Mouse (Mus musculus) pancreas, adult 10 weeks (tissue): ENCODE data around the gene Gm49322. TPM values are rescaled to one million over a fixed set of nuclear protein-coding genes. Genes with fewer than 3 reads are reported as not detected.

ENCODE experiments used
- polyA plus RNA-seq: library from polyadenylated mRNA; stranded (reverse); fragments of 350-450 nt; fragmentation: Illumina TruSeq; extraction: RNeasy Lipid Tissue Mini Kit (QIAGEN cat#74804); gene quantifications from one replicate; pipeline ENCODE4 v1.2.3, GENCODE M21; 2015; ENCODE audit warnings: low read depth, low replicate concordance; ENCODE audit not compliant: insufficient read depth

Gm49322 gene
- 1.0 TPM for polyA plus RNA-seq

DNA sequence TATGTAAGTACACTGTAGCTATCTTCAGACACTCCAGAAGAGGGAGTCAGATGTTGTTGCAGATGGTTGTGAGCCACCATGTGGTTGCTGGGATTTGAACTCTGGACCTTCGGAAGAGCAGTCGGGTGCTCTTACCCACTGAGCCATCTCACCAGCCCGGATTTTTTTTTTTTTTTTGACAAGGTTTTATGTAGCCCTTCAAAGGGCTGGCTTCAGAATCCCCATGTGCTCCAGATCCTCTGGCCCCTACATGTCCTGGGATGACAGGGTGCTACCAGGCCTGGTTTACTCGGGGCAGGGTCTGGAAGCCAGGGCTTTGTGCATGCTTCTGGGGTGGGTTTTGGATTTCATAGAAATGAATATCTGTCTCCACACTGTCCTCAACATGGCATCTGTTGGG is at the start of gene Gm49322:
Gene Gm49322, plus strand, starts transcription at position 301 of the 400 bp plus-strand sequence.

DNA sequence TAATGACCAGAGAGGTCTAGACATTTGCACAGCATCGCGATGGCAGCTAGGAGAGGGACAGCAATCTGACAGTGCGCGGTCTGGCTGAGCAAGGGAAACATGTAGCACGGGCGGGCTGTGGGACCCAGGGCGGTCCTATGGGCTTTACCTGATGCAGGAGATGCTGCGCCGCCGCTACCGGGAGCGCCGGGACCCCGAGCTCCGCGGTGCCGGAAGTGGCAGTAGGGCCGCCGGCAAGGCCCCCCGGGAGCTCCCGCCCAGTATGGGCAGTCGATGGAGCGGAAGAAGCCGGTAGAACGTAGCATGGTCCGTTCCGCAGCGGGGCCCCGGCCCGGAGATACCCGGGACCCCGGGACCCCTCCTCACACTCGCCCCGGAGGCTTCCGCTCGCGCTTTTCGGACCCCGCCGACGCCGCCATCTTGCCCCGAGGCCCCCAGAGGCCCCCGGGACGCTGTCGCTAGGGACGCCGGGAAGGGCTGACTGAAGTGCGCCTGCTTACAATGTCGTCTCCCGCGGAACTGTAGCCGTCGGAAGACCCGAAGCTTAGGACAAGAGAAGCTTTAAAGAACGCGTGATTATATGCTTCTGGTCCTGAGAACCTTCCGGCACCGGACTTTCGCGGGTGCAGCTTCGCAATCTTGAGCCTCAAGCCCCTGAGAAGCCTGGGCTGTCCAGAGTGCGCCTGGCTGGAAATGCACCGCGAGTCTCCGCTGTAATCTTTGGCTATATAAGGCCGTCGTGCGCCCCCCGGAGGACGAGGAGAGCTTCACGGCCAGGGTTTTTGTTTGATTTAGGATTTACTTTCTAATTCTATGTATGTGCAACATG is 44.5 kb upstream of the Gm49322 start, which contains the start of gene Rexo1:
Gene Rexo1, minus strand, starts transcription at position 445 of the 829 bp plus-strand sequence.

DNA sequence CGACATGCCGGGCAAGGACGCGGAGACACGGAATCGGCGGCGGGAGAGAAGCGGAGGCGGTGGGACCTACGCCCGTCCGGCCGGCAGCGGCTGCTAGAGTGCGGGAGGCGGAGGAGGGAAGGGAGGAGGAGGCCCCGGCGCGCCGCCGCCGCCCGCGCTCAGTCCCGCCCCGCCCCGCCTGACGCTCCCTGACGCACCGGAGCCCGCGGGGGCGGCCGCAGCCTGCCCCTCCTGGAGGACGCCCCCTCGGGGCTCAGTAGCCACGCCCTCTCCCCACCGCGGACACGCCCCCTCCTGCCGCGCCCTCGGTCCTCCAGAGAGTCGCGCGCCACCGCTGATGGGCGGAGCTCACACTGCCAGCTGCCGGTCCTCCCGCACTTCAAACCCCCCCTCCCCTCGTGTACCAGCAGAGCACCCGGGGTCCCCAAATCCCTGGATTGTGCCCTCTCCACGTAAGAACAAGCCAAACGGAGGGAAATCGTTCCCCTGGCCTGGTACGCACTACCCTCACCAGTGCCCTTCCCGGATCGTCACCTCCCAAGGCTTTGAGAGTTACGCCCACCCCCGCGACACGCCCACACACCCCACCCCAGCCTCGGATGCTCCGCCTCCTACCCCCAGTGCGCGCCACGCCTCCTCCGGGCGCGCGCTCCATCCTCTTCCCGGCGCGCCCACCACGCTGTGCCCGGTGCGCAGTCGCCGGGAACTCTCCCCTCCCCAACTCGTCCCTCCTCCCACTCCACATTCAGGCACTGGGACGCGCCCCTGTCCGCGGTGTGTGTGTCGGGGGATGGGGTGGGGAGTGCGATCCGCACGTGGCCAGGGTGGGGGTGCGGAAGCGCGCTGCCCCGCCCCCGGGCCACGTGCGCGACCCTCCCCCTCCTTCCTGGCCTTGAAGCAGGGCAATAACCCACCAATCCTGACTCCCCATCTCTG is 28.4 kb upstream of the Gm49322 start, which contains the start of gene Klf16:
Gene Klf16, minus strand, starts transcription at position 127 of the 936 bp plus-strand sequence.

DNA sequence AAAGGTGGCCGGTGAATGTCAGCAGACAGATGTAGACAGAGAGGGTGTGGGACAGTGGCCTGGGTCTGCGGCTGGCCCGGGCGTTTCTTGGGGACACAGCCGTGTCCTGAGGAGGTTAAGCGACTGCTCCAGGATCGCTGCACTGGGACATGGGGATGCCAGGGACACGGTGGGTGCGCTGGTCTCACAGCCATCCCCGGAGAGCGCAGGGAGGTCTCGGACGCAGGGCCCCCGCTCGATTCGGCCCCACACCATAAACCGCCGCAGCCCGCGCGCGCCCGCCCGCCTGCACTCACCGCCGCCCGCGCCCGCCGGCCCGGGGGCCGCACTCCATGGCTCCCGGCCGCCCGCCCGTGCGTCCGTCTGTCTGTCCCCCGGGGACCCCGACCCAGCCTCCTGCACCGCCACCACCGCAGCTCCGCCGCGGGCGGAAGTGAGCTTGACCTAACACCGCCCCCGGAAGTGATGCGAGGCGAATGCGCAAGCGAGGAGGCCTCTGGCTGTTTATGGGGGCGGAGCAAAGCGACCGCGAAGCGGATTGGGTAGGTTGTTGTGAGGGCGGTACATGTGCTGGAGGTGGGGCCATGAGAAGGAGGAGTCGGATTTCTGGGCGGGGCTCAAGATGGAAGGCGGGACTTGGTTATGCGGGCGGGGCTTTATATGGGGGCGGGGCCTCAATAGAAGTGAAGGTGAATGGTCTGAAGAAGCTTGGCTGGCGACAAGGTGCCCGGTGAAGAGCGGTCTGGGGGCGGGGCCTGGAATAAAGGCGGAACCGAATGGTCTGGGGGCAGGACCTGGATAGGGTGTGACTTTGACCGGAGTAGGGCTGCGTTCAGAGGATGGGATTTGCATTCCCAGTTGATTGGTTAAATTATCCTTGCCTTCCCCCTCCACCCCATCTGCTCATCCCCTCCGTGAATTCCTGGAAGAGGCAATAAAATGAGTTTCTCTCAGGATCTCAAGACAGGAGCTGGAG is 15.7 kb upstream of the Gm49322 start, which contains the start of gene Abhd17a:
Gene Abhd17a, minus strand, starts transcription at position 463 of the 976 bp plus-strand sequence.

DNA sequence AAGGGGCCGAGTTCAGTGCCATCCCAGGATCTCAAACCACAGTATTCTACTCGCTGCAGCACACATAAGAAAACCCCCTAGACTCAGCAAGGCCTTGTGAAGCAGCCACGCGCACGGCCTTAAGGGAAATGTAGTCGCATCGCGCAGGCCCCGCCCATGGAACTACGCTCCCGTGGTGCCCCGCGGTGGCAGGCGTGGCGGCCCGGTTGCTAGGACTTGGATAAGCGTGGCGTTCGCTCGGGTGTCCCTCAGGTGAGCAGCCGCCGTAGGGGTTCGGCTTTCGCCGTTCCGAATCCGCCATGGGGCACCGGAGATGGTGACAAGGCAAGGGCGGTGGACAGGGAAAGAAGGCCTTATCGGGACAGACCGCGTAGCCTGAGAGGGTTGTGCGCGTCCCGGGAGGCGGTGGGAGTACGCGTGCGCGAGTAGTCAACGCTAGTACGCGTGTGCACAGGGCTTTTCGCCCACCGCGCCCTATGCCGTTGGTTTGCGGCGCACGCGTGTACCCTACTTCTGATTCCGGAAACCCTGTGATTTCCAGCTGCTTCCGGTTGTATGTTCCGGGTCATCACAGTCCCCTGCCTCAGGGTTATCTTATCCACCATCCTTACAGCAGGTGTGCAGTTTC is 3.0 kb upstream of the Gm49322 start, which contains the start of the genes Scamp4 and Adat3:
Gene Scamp4, plus strand, starts transcription at position 175 of the 628 bp plus-strand sequence.
Gene Adat3, plus strand, starts transcription at position 183 of the 628 bp plus-strand sequence.

DNA sequence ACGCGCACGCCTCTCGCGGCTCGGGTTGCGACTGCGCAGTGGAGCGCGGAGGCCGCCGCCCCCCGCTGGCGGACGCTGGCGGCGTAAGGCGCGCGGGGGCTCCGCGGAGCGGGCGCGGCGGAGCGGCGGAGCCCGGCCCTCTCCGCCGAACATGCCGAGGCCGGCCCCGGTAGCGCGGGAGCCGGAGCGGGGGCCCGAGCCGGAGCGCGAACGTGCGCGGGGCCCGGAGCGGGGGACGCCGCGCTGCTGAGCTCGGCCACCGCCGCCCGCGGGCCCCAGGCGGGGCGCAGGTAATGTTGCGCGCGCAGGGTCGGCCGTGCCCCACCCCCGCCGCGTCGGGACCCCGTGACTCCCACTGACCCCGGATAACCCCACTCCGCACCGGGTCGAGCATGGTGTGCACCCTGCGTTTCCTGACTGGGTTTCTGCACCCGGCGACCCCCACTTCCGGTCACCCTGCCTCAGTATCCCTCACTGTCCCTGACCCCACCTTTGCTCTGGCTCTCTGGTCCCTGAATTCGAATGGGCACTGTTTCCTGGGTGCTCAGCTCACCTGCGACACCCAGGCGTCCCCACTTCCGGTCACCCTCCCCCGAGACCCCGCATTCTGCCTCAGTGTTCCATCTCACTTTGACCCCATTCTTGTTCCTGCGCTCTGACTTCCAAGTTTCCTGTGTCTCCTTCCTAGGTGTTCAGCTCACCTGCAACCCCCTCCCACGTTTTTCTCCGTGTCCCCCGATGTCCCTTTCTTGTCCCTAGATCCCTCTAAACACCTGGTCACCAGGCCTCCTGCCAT is 17.0 kb downstream of the Gm49322 start, which contains the start of gene Csnk1g2:
Gene Csnk1g2, plus strand, starts transcription at position 178 of the 796 bp plus-strand sequence.

DNA sequence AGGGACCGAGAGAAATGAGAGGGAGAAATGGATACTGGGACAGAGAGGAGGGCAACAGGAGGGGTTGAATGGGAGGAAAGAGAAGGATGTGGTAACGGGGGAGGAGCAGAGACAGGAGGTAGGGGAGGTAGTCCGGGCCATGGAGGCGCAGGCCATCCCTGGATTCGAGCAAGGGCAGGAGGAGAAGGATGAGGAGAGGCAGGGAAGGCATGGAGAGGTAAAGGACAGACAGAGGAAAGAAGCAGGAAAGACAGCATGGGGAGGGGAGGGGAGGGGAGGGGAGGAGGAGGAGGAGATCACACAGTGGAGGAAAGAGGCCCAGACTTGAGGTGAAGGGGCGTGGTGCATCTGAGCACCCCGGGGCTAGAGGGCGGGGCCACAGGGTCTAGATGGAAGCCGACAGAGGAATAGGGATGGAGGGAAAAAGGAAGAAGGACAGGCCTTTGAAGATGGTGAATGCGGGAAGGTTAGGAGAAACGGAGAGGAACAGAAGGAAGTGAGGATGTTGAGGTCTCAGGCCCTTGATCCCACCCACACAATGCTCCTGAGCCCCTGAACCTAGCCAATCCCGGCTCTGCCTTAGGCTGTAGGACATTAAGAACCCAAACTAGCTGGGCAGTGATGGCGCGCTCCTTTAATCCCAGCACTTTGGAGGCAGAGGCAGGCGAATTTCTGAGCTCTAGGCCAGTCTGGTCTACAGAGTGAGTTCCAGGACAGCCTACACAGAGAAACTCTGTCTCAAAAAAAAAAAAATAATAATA is 51.2 kb downstream of the Gm49322 start, which contains the start of gene Btbd2:
Gene Btbd2, minus strand, starts transcription at position 209 of the 761 bp plus-strand sequence.

Other genes starting within 250 kb of the Gm49322 start
- gene Plk5, start 249.6 kb upstream of the Gm49322 start, polyA plus RNA-seq, result 0.61 TPM
- 1.3 TPM for gene Mex3d, start 218.4 kb upstream of the Gm49322 start, polyA plus RNA-seq
- gene Mbd3, start 206.5 kb upstream of the Gm49322 start, polyA plus RNA-seq, result 25.4 TPM
- gene Uqcr11, start 199.2 kb upstream of the Gm49322 start, polyA plus RNA-seq, result 156 TPM
- gene Tcf3, start 172.4 kb upstream of the Gm49322 start, polyA plus RNA-seq, result 9.6 TPM
- not detected for gene Onecut3, start 111.2 kb upstream of the Gm49322 start, polyA plus RNA-seq
- not detected for gene Atp8b3, start 66.9 kb upstream of the Gm49322 start, polyA plus RNA-seq
- gene Rexo1, start 44.5 kb upstream of the Gm49322 start, polyA plus RNA-seq, result 6.7 TPM
- gene Klf16, start 28.7 kb upstream of the Gm49322 start, polyA plus RNA-seq, result 3.2 TPM
- gene Abhd17a, start 15.7 kb upstream of the Gm49322 start, polyA plus RNA-seq, result 20.8 TPM
- gene Scamp4, start 3.1 kb upstream of the Gm49322 start, polyA plus RNA-seq, result 17.1 TPM
- not detected for gene Adat3, start 3.1 kb upstream of the Gm49322 start, polyA plus RNA-seq
- 47.7 TPM for gene Csnk1g2, start 16.8 kb downstream of the Gm49322 start, polyA plus RNA-seq
- 7.6 TPM for gene Btbd2, start 51.0 kb downstream of the Gm49322 start, polyA plus RNA-seq
- gene Mknk2, start 72.1 kb downstream of the Gm49322 start, polyA plus RNA-seq, result 15.8 TPM
- 3.8 TPM for gene Mob3a, start 96.0 kb downstream of the Gm49322 start, polyA plus RNA-seq
- gene Izumo4, start 96.2 kb downstream of the Gm49322 start, polyA plus RNA-seq, result 24.6 TPM
- gene Ap3d1, start 136.2 kb downstream of the Gm49322 start, polyA plus RNA-seq, result 48.4 TPM
- 7.8 TPM for gene Dot1l, start 149.2 kb downstream of the Gm49322 start, polyA plus RNA-seq
- gene Sf3a2, start 192.2 kb downstream of the Gm49322 start, polyA plus RNA-seq, result 9.5 TPM
- gene Plekhj1, start 192.6 kb downstream of the Gm49322 start, polyA plus RNA-seq, result 17.7 TPM
- not detected for gene Amh, start 199.2 kb downstream of the Gm49322 start, polyA plus RNA-seq
- not detected for gene Jsrp1, start 207.5 kb downstream of the Gm49322 start, polyA plus RNA-seq
- 185 TPM for gene Oaz1, start 220.6 kb downstream of the Gm49322 start, polyA plus RNA-seq
- not detected for gene Lingo3, start 238.0 kb downstream of the Gm49322 start, polyA plus RNA-seq
- 38.7 TPM for gene Lsm7, start 249.2 kb downstream of the Gm49322 start, polyA plus RNA-seq
- 7.9 TPM for gene Sppl2b, start 249.3 kb downstream of the Gm49322 start, polyA plus RNA-seq